Mouse (Mus musculus) ES-Bruce4 (cell line): Measurements from ENCODE around the gene Chid1.
A peak's percentile ranks its signal among the peaks of the same experiment; 100 is the strongest.

Experiments
- CTCF ChIP-seq: IDR thresholded peaks from one replicate; pipeline ENCODE4 v1.8.1; 2011; ENCODE audit warnings: low read depth, low read length
- EP300 ChIP-seq: IDR thresholded peaks from 2 replicates; pipeline ENCODE4 v1.6.1; 2011; ENCODE audit warnings: low read depth, low read length; ENCODE audit not compliant: insufficient read depth
- POLR2A ChIP-seq: IDR thresholded peaks from one replicate; pipeline ENCODE4 v1.8.1; 2011; ENCODE audit warnings: low read length; ENCODE audit not compliant: insufficient read depth

DNA sequence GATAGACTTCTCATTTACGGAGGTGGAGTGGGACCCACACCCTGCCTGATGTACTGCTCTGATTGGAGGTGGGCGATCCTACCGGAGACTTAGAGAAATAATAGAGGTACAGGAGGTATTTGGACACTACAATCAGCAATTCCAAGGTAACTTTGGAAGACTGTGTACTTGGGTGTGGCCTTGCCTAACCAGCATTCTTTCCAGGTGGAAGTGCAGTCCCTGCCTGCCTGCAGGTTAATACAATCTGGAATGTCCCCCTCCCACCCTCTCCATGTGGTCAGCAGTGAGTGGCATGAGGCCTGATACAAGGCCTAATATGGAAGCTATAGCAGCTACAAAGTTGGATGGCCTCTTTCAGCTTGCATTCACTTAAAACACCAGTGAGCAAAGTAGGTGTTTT lies 30.3 kb upstream of the Chid1 start:
- no peak for TF ChIP-seq POLR2A
- no peak for TF ChIP-seq CTCF
- TF ChIP-seq EP300 = peak; percentile 81
